Mouse (Mus musculus): ENCODE data around the gene Gm20388. TPM values are rescaled to one million over a fixed set of nuclear protein-coding genes. Genes with fewer than 3 reads are reported as not detected.

Gene Gm20388
- polyA plus RNA-seq, 1 experiment from 2014 or later: not detected

- DNase-seq (ENCODE audit: low spot score) (no peak), ATAC-seq (ENCODE audit: low FRiP score, low TSS enrichment) (no peak)
- no peaks in the 10 kb centered on the region for H3K9me3 ChIP-seq (ENCODE audit: control insufficient read depth, low read length)
- no peak overlapping the region for H3K9ac ChIP-seq (ENCODE audit: low read length)
- TF ChIP-seq CTCF (IDR thresholded peaks at IDR 0.05; ENCODE audit: low read depth) (peak; percentile 49), EP300 (optimal IDR thresholded peaks at IDR 0.05) (no peak)
- H3K27me3 ChIP-seq (ENCODE audit: control insufficient read depth, insufficient read depth, low read length): no peaks in the 10 kb centered on the region
- no peaks in the 10 kb centered on the region for H3K4me1 ChIP-seq (replicated peaks; ENCODE audit: control insufficient read depth, insufficient read depth)
- no peak overlapping the region for H3K4me3 ChIP-seq (ENCODE audit: low read depth, low read length)
- 84% methylated on average over 3 of the region's 3 CpGs for WGBS
- no peak overlapping the region for H3K27ac ChIP-seq (replicated peaks)
- H3K36me3 ChIP-seq (ENCODE audit: control insufficient read depth, insufficient read depth, low read length): peaks cover 30% of the 10 kb centered on the region
- H3K4me2 ChIP-seq (replicated peaks; ENCODE audit: low read depth): no peak overlapping the region
Observed at GRCm38 (mm10) chr8:122389357-122389756, 2478.7 kb downstream of the Gm20388 start.

- H3K9ac ChIP-seq (ENCODE audit: low read length): no peak overlapping the region
- TF ChIP-seq EP300 (optimal IDR thresholded peaks at IDR 0.05) (no peak), CTCF (IDR thresholded peaks at IDR 0.05; ENCODE audit: low read depth) (no peak)
- H3K27ac ChIP-seq (replicated peaks): no peak overlapping the region
- no peak overlapping the region for H3K4me2 ChIP-seq (replicated peaks; ENCODE audit: low read depth)
- H3K27me3 ChIP-seq (ENCODE audit: control insufficient read depth, insufficient read depth, low read length): no peaks in the 10 kb centered on the region
- ATAC-seq (ENCODE audit: low FRiP score, low TSS enrichment) (no peak), DNase-seq (ENCODE audit: low spot score) (no peak)
- WGBS: 78% methylated on average over 3 of the region's 3 CpGs
- H3K36me3 ChIP-seq (ENCODE audit: control insufficient read depth, insufficient read depth, low read length): peaks cover 29% of the 10 kb centered on the region
- H3K9me3 ChIP-seq (ENCODE audit: control insufficient read depth, low read length): no peaks in the 10 kb centered on the region
- H3K4me1 ChIP-seq (replicated peaks; ENCODE audit: control insufficient read depth, insufficient read depth): no peaks in the 10 kb centered on the region
- H3K4me3 ChIP-seq (ENCODE audit: low read depth, low read length): no peak overlapping the region
Observed at GRCm38 (mm10) chr8:122390758-122391157, 2480.1 kb downstream of the Gm20388 start.

- Histone ChIP-seq H3K36me3 (ENCODE audit: control insufficient read depth, insufficient read depth, low read length) (peaks cover 10% of the 10 kb centered on the region), H3K27ac (replicated peaks) (no peak overlapping the region)
- no peak for ATAC-seq (ENCODE audit: low FRiP score, low TSS enrichment)
Observed at GRCm38 (mm10) chr8:122393717-122394116, 2483.1 kb downstream of the Gm20388 start.

GRCm38 (mm10) chr8:122395291-122395690, 2484.7 kb downstream of the Gm20388 start:
- Histone ChIP-seq H3K4me1 (replicated peaks; ENCODE audit: control insufficient read depth, insufficient read depth) (no peaks in the 10 kb centered on the region), H3K36me3 (ENCODE audit: control insufficient read depth, insufficient read depth, low read length) (peaks cover 9% of the 10 kb centered on the region; the same call in 1 of the 2 replicates), H3K27ac (replicated peaks) (no peak overlapping the region), H3K4me2 (replicated peaks; ENCODE audit: low read depth) (no peak overlapping the region), H3K4me3 (ENCODE audit: low read depth, low read length) (no peak overlapping the region), H3K9ac (ENCODE audit: low read length) (no peak overlapping the region), H3K9me3 (ENCODE audit: control insufficient read depth, low read length) (no peaks in the 10 kb centered on the region), H3K27me3 (ENCODE audit: control insufficient read depth, insufficient read depth, low read length) (no peaks in the 10 kb centered on the region)
- no peak for DNase-seq (ENCODE audit: low spot score)
- WGBS: 86% methylated on average over 6 of the region's 6 CpGs
- ATAC-seq (ENCODE audit: low FRiP score, low TSS enrichment): no peak
- no peak for TF ChIP-seq EP300 (optimal IDR thresholded peaks at IDR 0.05)
- no peak for TF ChIP-seq CTCF (IDR thresholded peaks at IDR 0.05; ENCODE audit: low read depth)

More at GRCm38 (mm10) chr8:122393717-122394116, 2483.1 kb downstream of the Gm20388 start:
- no peak overlapping the region for H3K4me2 ChIP-seq (replicated peaks; ENCODE audit: low read depth)
- no peaks in the 10 kb centered on the region for H3K27me3 ChIP-seq (ENCODE audit: control insufficient read depth, insufficient read depth, low read length)
- H3K9ac ChIP-seq (ENCODE audit: low read length): no peak overlapping the region
- DNase-seq (ENCODE audit: low spot score): no peak
- TF ChIP-seq EP300 (optimal IDR thresholded peaks at IDR 0.05): no peak
- no peak for TF ChIP-seq CTCF (IDR thresholded peaks at IDR 0.05; ENCODE audit: low read depth)
- no peaks in the 10 kb centered on the region for H3K4me1 ChIP-seq (replicated peaks; ENCODE audit: control insufficient read depth, insufficient read depth)
- H3K4me3 ChIP-seq (ENCODE audit: low read depth, low read length): no peak overlapping the region
- no peaks in the 10 kb centered on the region for H3K9me3 ChIP-seq (ENCODE audit: control insufficient read depth, low read length)

- WGBS: 93% methylated on average over 9 of the region's 9 CpGs
- H3K9me3 ChIP-seq (ENCODE audit: control insufficient read depth, low read length): no peaks in the 10 kb centered on the region
- H3K9ac ChIP-seq (ENCODE audit: low read length): no peak overlapping the region
- H3K27me3 ChIP-seq (ENCODE audit: control insufficient read depth, insufficient read depth, low read length): no peaks in the 10 kb centered on the region
- no peak overlapping the region for H3K4me2 ChIP-seq (replicated peaks; ENCODE audit: low read depth)
- ATAC-seq (ENCODE audit: low FRiP score, low TSS enrichment): no peak
- H3K27ac ChIP-seq (replicated peaks): no peak overlapping the region
- DNase-seq (ENCODE audit: low spot score): no peak
- no peak overlapping the region for H3K4me3 ChIP-seq (ENCODE audit: low read depth, low read length)
- H3K4me1 ChIP-seq (replicated peaks; ENCODE audit: control insufficient read depth, insufficient read depth): no peaks in the 10 kb centered on the region
- TF ChIP-seq CTCF (IDR thresholded peaks at IDR 0.05; ENCODE audit: low read depth) (no peak), EP300 (optimal IDR thresholded peaks at IDR 0.05) (no peak)
- peaks cover 29% of the 10 kb centered on the region for H3K36me3 ChIP-seq (ENCODE audit: control insufficient read depth, insufficient read depth, low read length)
Observed at GRCm38 (mm10) chr8:122398186-122398585, 2487.5 kb downstream of the Gm20388 start.

GRCm38 (mm10) chr8:122405146-122405805, 2494.6 kb downstream of the Gm20388 start:
- no peak for ATAC-seq (ENCODE audit: low FRiP score, low TSS enrichment)
- Histone ChIP-seq H3K27me3 (ENCODE audit: control insufficient read depth, insufficient read depth, low read length) (no peaks in the 10 kb centered on the region), H3K9ac (ENCODE audit: low read length) (no peak overlapping the region), H3K4me1 (replicated peaks; ENCODE audit: control insufficient read depth, insufficient read depth) (no peaks in the 10 kb centered on the region), H3K36me3 (ENCODE audit: control insufficient read depth, insufficient read depth, low read length) (peaks cover 59% of the 10 kb centered on the region), H3K9me3 (ENCODE audit: control insufficient read depth, low read length) (no peaks in the 10 kb centered on the region), H3K4me3 (ENCODE audit: low read depth, low read length) (no peak overlapping the region), H3K27ac (replicated peaks) (no peak overlapping the region), H3K4me2 (replicated peaks; ENCODE audit: low read depth) (no peak overlapping the region)
- 86% methylated on average over 9 of the region's 9 CpGs for WGBS
- no peak for DNase-seq (ENCODE audit: low spot score)
- TF ChIP-seq CTCF (IDR thresholded peaks at IDR 0.05; ENCODE audit: low read depth) (no peak), EP300 (optimal IDR thresholded peaks at IDR 0.05) (no peak)
